Mouse (Mus musculus) limb, embryonic 11.5 days (tissue): ENCODE data around the gene Meaf6. TPM values are rescaled to one million over a fixed set of nuclear protein-coding genes. Genes with fewer than 3 reads are reported as not detected.

Source experiments
- ATAC-seq: fragments of 200-750 bp; cut with Nextera tagmentation; 2 replicates; pipeline ENCODE4 v1.8.0; 2017; ENCODE audit warnings: low read depth; ENCODE audit not compliant: insufficient number of reproducible peaks, low FRiP score, low TSS enrichment
- DNase-seq: peaks from one replicate; pipeline ENCODE4 v3.0.0-alpha.2; 2015; ENCODE audit warnings: low spot score
- H3K27ac ChIP-seq: fragments of 300-500 bp; sonication (generic); replicated peaks from 2 replicates; pipeline ENCODE4 v1.5.1; 2014; ENCODE audit warnings: low read depth, mild to moderate bottlenecking, low read length
- H3K27me3 ChIP-seq: fragments of 300-500 bp; sonication (generic); 2 replicates; pipeline ENCODE4 v1.6.1; 2014; ENCODE audit warnings: mild to moderate bottlenecking, low read length, mixed read lengths; ENCODE audit not compliant: control insufficient read depth, insufficient read depth
- H3K36me3 ChIP-seq: fragments of 300-500 bp; sonication (generic); 2 replicates; pipeline ENCODE4 v1.6.1; 2014; ENCODE audit warnings: mild to moderate bottlenecking, low read length, moderate library complexity, mixed read lengths; ENCODE audit not compliant: control insufficient read depth, insufficient read depth
- H3K4me1 ChIP-seq: fragments of 300-500 bp; sonication (generic); 2 replicates; pipeline ENCODE4 v1.6.1; 2014; ENCODE audit warnings: low read length, mixed read lengths; ENCODE audit not compliant: control insufficient read depth, insufficient read depth
- H3K4me2 ChIP-seq: fragments of 300-500 bp; sonication (generic); 2 replicates; pipeline ENCODE4 v1.6.1; 2014; ENCODE audit warnings: low read depth, mild to moderate bottlenecking, moderate library complexity; ENCODE audit not compliant: severe bottlenecking
- H3K4me3 ChIP-seq: fragments of 300-500 bp; sonication (generic); 2 replicates; pipeline ENCODE4 v1.5.1; 2014; ENCODE audit warnings: low read depth, low read length
- H3K9ac ChIP-seq: fragments of 300-500 bp; sonication (generic); 2 replicates; pipeline ENCODE4 v1.6.1; 2014; ENCODE audit warnings: mild to moderate bottlenecking, low read length
- H3K9me3 ChIP-seq: fragments of 300-500 bp; sonication (generic); 2 replicates; pipeline ENCODE4 v1.6.1; 2016; ENCODE audit warnings: low read length; ENCODE audit not compliant: control insufficient read depth
- WGBS: fragments of 180-500 bp; shearing (Covaris S2); extraction: QIAGEN DNeasy Blood & Tissue Kit; methylation state at CpG from one replicate; pipeline ENCODE4 v1.1.7; 2014; 5-methylcytosine and 5-hydroxymethylcytosine counted together
- polyA plus RNA-seq: library from polyadenylated mRNA; unstranded; fragments of >200 nt; fragmentation: Nextera tagmentation; extraction: Ambion mirVana; gene quantifications from 2 replicates; pipeline ENCODE4 v1.2.1, GENCODE M21; 2014

Gene Meaf6
- polyA plus RNA-seq = 90.1 and 97.4 TPM in 2 replicates

- WGBS = 2% methylated on average over 63 of the region's 63 CpGs
- Histone ChIP-seq H3K27ac (peak within 1 kb of the TSS; percentile 96), H3K27me3 (no peaks in the 10 kb centered on the region), H3K4me1 (peaks cover 7% of the 10 kb centered on the region; the same call in 1 of the 2 replicates), H3K4me3 (peak within 1 kb of the TSS; percentile 77), H3K36me3 (peaks cover 4% of the 10 kb centered on the region; the same call in 1 of the 2 replicates), H3K9ac (peak within 1 kb of the TSS; percentile 95), H3K4me2 (peak within 1 kb of the TSS; percentile 83), H3K9me3 (no peaks in the 10 kb centered on the region)
- ATAC-seq = peak; percentile 82
- peak; percentile 92 for DNase-seq
Observed at GRCm38 (mm10) chr4:125084403-125085345, at the start of gene Meaf6. Meaf6 (plus strand) TSS chr4:125085134.

GRCm38 (mm10) chr4:125044454-125044853 lies 40.5 kb upstream of the Meaf6 start:
- no peaks in the 10 kb centered on the region for H3K4me1 ChIP-seq
- 90% methylated on average over 7 of the region's 7 CpGs for WGBS

DNA sequence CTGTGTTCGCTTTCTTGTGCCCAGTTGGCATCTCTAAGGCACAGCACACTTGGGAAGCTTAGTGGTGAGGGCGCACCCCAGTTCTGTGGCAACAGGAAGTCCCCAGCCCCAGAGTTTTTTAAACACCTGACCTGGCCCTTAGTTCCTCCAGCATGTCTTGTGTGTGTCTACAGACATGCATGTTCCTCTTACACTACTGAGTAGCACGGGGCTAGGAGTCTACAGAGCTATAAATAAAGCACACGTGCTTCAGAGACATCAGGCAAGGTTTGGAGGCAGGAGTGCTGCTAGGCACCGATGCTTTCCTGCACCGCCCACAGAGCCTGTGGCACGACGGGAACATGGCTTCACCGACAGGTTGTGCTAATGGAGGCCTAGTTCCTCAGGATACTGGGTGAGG lies 29.5 kb upstream of the Meaf6 start:
- WGBS = 85% methylated on average over 9 of the region's 9 CpGs
- no peak overlapping the region for H3K4me2 ChIP-seq
- no peaks in the 10 kb centered on the region for H3K9me3 ChIP-seq
- H3K4me3 ChIP-seq = no peak overlapping the region
- no peak for DNase-seq
- peaks cover 4% of the 10 kb centered on the region; the same call in 1 of the 2 replicates for H3K27me3 ChIP-seq
- peaks cover 2% of the 10 kb centered on the region for H3K36me3 ChIP-seq
- ATAC-seq = no peak
- H3K9ac ChIP-seq = no peak overlapping the region
- peaks cover 15% of the 10 kb centered on the region for H3K4me1 ChIP-seq
- H3K27ac ChIP-seq = no peak overlapping the region

More at GRCm38 (mm10) chr4:125044454-125044853, 40.5 kb upstream of the Meaf6 start:
- Histone ChIP-seq H3K9ac (no peak overlapping the region), H3K4me3 (no peak overlapping the region), H3K36me3 (peaks cover 23% of the 10 kb centered on the region), H3K27me3 (no peaks in the 10 kb centered on the region), H3K27ac (no peak overlapping the region), H3K9me3 (no peaks in the 10 kb centered on the region), H3K4me2 (no peak overlapping the region)
- no peak for ATAC-seq
- DNase-seq = no peak

DNA sequence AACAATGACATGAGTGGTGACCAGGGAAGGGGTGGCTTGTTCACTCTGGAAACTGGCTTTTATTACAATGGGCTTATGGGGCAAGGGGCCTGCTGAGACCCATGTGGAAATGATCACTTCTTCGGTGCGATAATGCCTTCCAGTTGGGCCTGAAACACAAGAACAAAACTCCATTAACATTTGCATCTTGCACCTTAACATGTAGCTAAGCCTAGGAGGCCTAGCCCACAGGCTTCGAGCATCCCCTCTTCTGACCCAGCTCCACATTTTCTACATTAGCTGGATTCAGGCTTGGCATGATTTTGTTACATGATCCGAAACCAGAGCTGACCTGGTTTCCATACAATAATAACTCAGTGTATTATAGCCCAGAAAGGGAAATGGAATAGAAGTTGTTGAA lies 28.5 kb upstream of the Meaf6 start:
- 35% methylated on average over 4 of the region's 4 CpGs for WGBS
- H3K36me3 ChIP-seq = no peaks in the 10 kb centered on the region; the same call in 1 of the 2 replicates
- H3K4me1 ChIP-seq = peaks cover 15% of the 10 kb centered on the region
- H3K27ac ChIP-seq = 0 out of 2 replicates have a peak overlapping the region, but pooled peaks have one; percentile 10
- H3K9me3 ChIP-seq = no peaks in the 10 kb centered on the region
- no peak overlapping the region for H3K9ac ChIP-seq
- no peak overlapping the region for H3K4me3 ChIP-seq
- H3K4me2 ChIP-seq = no peak overlapping the region
- DNase-seq = peak; percentile 59
- peak; percentile 32; the same call in 1 of the 2 replicates for ATAC-seq
- peaks cover 4% of the 10 kb centered on the region; the same call in 1 of the 2 replicates for H3K27me3 ChIP-seq

DNA sequence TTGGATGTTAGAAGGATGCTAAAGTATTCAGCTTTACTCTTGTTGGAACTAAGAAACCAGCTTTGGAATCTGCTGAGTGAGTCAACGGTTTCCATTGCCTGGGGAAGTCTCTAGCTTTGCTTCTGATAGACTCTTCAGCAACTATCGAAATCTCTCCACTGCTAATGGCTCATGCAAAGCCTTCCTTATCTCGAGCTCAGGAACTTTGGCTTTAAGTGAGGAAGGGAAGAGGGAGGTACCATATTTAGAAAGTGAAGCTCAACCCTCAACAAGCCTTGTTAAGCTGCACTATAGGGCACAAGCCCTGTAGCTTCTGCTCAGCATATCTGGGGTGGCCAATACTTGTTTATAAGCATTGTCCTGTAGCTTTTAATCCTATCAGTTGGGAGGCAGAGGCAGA lies 27.7 kb upstream of the Meaf6 start:
- 50% methylated on average over 3 of the region's 3 CpGs for WGBS
- H3K27ac ChIP-seq = no peak overlapping the region

GRCm38 (mm10) chr4:125058033-125058432 lies 26.9 kb upstream of the Meaf6 start:
- ATAC-seq = no peak
- Histone ChIP-seq H3K4me3 (no peak overlapping the region), H3K4me1 (peaks cover 15% of the 10 kb centered on the region), H3K9me3 (no peaks in the 10 kb centered on the region), H3K36me3 (no peaks in the 10 kb centered on the region; the same call in 1 of the 2 replicates), H3K4me2 (no peak overlapping the region), H3K9ac (no peak overlapping the region), H3K27ac (no peak overlapping the region), H3K27me3 (peaks cover 4% of the 10 kb centered on the region; the same call in 1 of the 2 replicates)
- WGBS = 53% methylated on average over 5 of the region's 5 CpGs
- no peak for DNase-seq

More for the DNA sequence above, 27.7 kb upstream of the Meaf6 start:
- H3K9ac ChIP-seq = no peak overlapping the region
- H3K36me3 ChIP-seq = no peaks in the 10 kb centered on the region; the same call in 1 of the 2 replicates
- ATAC-seq (no peak), DNase-seq (no peak)
- no peak overlapping the region for H3K4me2 ChIP-seq
- H3K9me3 ChIP-seq = no peaks in the 10 kb centered on the region
- H3K4me1 ChIP-seq = peaks cover 15% of the 10 kb centered on the region
- no peak overlapping the region for H3K4me3 ChIP-seq
- peaks cover 4% of the 10 kb centered on the region; the same call in 1 of the 2 replicates for H3K27me3 ChIP-seq

DNA sequence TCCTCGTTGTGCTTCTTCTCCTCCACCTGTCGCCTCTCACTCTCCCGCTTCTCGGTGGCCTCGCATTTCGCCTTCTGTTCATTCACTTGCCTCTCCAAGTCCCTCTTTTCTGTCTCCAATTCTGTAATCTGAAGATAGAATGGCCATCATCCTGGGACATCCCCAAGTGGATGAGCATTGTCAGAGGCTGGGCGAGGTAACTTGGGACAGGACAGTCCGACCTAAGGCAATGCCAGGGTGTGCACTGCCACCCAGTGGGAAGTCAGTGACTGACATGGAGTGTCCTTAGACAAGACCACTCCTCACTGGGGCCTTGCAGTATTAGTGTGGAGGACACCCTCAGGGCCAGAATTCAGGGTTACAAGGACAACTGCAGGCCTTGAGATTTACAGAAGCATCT lies 25.9 kb upstream of the Meaf6 start:
- Histone ChIP-seq H3K27me3 (peaks cover 4% of the 10 kb centered on the region; the same call in 1 of the 2 replicates), H3K9ac (no peak overlapping the region), H3K27ac (no peak overlapping the region), H3K4me2 (no peak overlapping the region; the same call in 1 of the 2 replicates), H3K36me3 (no peaks in the 10 kb centered on the region; the same call in 1 of the 2 replicates), H3K4me1 (peaks cover 15% of the 10 kb centered on the region), H3K4me3 (no peak overlapping the region), H3K9me3 (no peaks in the 10 kb centered on the region)
- DNase-seq = peak; percentile 74
- 0 out of 2 replicates have a peak, but pooled peaks have one; percentile 31 for ATAC-seq
- WGBS = 1% methylated on average over 8 of the region's 8 CpGs

DNA sequence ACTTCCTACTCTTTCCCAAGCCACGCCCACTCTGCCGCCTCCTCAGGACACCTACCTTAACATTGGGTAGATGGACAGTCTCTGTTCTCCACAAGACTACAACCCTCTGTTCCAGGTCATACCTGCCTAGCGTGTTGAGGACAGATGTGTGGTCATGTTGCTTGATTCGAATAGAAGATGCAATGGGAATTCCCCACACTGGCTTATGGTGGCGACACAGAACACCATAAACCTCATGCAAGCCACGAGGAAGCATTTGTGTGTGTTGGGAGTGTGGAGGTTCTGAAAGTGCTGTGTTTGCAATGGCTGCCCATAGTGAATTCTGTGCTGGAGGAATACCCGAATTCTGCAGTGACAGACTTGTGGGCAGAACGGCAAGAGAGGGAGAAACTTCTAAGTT lies 21.1 kb upstream of the Meaf6 start:
- Histone ChIP-seq H3K9ac (no peak overlapping the region), H3K9me3 (no peaks in the 10 kb centered on the region), H3K4me3 (no peak overlapping the region), H3K27me3 (peaks cover 4% of the 10 kb centered on the region; the same call in 1 of the 2 replicates), H3K36me3 (no peaks in the 10 kb centered on the region), H3K4me1 (peaks cover 7% of the 10 kb centered on the region), H3K4me2 (no peak overlapping the region), H3K27ac (no peak overlapping the region)
- DNase-seq (no peak), ATAC-seq (no peak)
- 72% methylated on average over 8 of the region's 8 CpGs for WGBS
